Mouse (Mus musculus) neural tube, embryonic 13.5 days (tissue): ENCODE results near the gene Dand5. TPM values are rescaled to one million over a fixed set of nuclear protein-coding genes. Genes with fewer than 3 reads are reported as not detected.

Experiments
- ATAC-seq: fragments of 200-750 bp; cut with Nextera tagmentation; 2 replicates; pipeline ENCODE4 v1.8.0; 2017; ENCODE audit warnings: low read depth, mild to moderate bottlenecking, moderate TSS enrichment, moderate library complexity
- H3K27ac ChIP-seq: fragments of 300-500 bp; sonication (generic); replicated peaks from 2 replicates; pipeline ENCODE4 v1.5.1; 2015; ENCODE audit warnings: moderate library complexity, mild to moderate bottlenecking, inconsistent platforms
- H3K27me3 ChIP-seq: fragments of 300-500 bp; sonication (generic); 2 replicates; pipeline ENCODE4 v1.6.1; 2015; ENCODE audit warnings: mild to moderate bottlenecking, inconsistent platforms
- H3K36me3 ChIP-seq: fragments of 300-500 bp; sonication (generic); 2 replicates; pipeline ENCODE4 v1.6.1; 2015; ENCODE audit warnings: mild to moderate bottlenecking, inconsistent platforms
- H3K4me1 ChIP-seq: fragments of 300-500 bp; sonication (generic); replicated peaks from 2 replicates; pipeline ENCODE4 v1.6.1; 2015; ENCODE audit warnings: inconsistent platforms
- H3K4me2 ChIP-seq: fragments of 300-500 bp; sonication (generic); 2 replicates; pipeline ENCODE4 v1.6.1; 2015; ENCODE audit warnings: inconsistent platforms, mild to moderate bottlenecking, moderate library complexity
- H3K4me3 ChIP-seq: fragments of 300-500 bp; sonication (generic); 2 replicates; pipeline ENCODE4 v1.5.1; 2015; ENCODE audit warnings: mild to moderate bottlenecking, inconsistent platforms
- H3K9ac ChIP-seq: fragments of 300-500 bp; sonication (generic); 2 replicates; pipeline ENCODE4 v1.6.1; 2015; ENCODE audit warnings: moderate library complexity, mild to moderate bottlenecking, inconsistent platforms
- H3K9me3 ChIP-seq: fragments of 300-500 bp; sonication (generic); 2 replicates; pipeline ENCODE4 v1.6.1; 2016; ENCODE audit warnings: inconsistent platforms
- WGBS: fragments of 180-500 bp; shearing (Covaris S2); methylation state at CpG from one replicate; pipeline ENCODE4 v1.1.7; 2015; 5-methylcytosine and 5-hydroxymethylcytosine counted together
- microRNA-seq: library from miRNA; unstranded; fragments of <30 nt; microRNA quantifications from one replicate; pipeline ENCODE4, GENCODE M21; 2016
- polyA plus RNA-seq: library from polyadenylated mRNA; unstranded; fragments of >200 nt; fragmentation: Nextera tagmentation; extraction: Ambion mirVana; gene quantifications from 2 replicates; pipeline ENCODE4 v1.2.1, GENCODE M21; 2015

Dand5 gene
- polyA plus RNA-seq, 1 experiment from 2014 or later = 12.3 TPM

GRCm38 (mm10) chr8:84769324-84769723, 53.3 kb downstream of the Dand5 start:
- Histone ChIP-seq H3K27me3 (peaks cover 89% of the 10 kb centered on the region), H3K9ac (no peak overlapping the region), H3K4me3 (0 out of 2 replicates have a peak overlapping the region, but pooled peaks have one; percentile 0)

GRCm38 (mm10) chr8:84768343-84769095, 54.1 kb downstream of the Dand5 start:
- 85% methylated on average over 14 of the region's 14 CpGs for WGBS
- peaks cover 72% of the 10 kb centered on the region for H3K4me1 ChIP-seq
- H3K9me3 ChIP-seq = no peaks in the 10 kb centered on the region
- H3K4me3 ChIP-seq = no peak overlapping the region
- H3K4me2 ChIP-seq = 0 out of 2 replicates have a peak overlapping the region, but pooled peaks have one; percentile 55
- ATAC-seq = no peak
- H3K9ac ChIP-seq = no peak overlapping the region
- H3K27me3 ChIP-seq = peaks cover 96% of the 10 kb centered on the region
- H3K27ac ChIP-seq = no peak overlapping the region
- no peaks in the 10 kb centered on the region for H3K36me3 ChIP-seq

More at GRCm38 (mm10) chr8:84769324-84769723, 53.3 kb downstream of the Dand5 start:
- 80% methylated on average over 8 of the region's 8 CpGs for WGBS
- no peak for ATAC-seq
- Histone ChIP-seq H3K36me3 (no peaks in the 10 kb centered on the region), H3K4me1 (peaks cover 78% of the 10 kb centered on the region), H3K9me3 (no peaks in the 10 kb centered on the region), H3K27ac (no peak overlapping the region), H3K4me2 (peak overlapping the region; percentile 55)

GRCm38 (mm10) chr8:84767221-84767620, 55.4 kb downstream of the Dand5 start:
- Histone ChIP-seq H3K27me3 (peaks cover 98% of the 10 kb centered on the region), H3K4me3 (no peak overlapping the region), H3K4me1 (peaks cover 59% of the 10 kb centered on the region), H3K36me3 (no peaks in the 10 kb centered on the region), H3K9me3 (no peaks in the 10 kb centered on the region), H3K9ac (no peak overlapping the region; the same call in 1 of the 2 replicates), H3K27ac (no peak overlapping the region), H3K4me2 (no peak overlapping the region)
- ATAC-seq = no peak
- 83% methylated on average over 10 of the region's 10 CpGs for WGBS

GRCm38 (mm10) chr8:84766422-84766821, 56.2 kb downstream of the Dand5 start:
- peaks cover 53% of the 10 kb centered on the region for H3K4me1 ChIP-seq
- H3K27ac ChIP-seq = peak overlapping the region; percentile 57; the same call in 1 of the 2 replicates
- peak overlapping the region; percentile 28; the same call in 1 of the 2 replicates for H3K4me2 ChIP-seq
- no peaks in the 10 kb centered on the region for H3K36me3 ChIP-seq
- H3K9me3 ChIP-seq = no peaks in the 10 kb centered on the region
- H3K27me3 ChIP-seq = peaks cover 98% of the 10 kb centered on the region
- ATAC-seq = peak; percentile 7; the same call in 1 of the 2 replicates
- H3K4me3 ChIP-seq = no peak overlapping the region
- H3K9ac ChIP-seq = no peak overlapping the region
- WGBS = 44% methylated on average over 9 of the region's 9 CpGs

- no peaks in the 10 kb centered on the region for H3K9me3 ChIP-seq
- peak overlapping the region; percentile 57; the same call in 1 of the 2 replicates for H3K27ac ChIP-seq
- no peaks in the 10 kb centered on the region for H3K36me3 ChIP-seq
- H3K4me2 ChIP-seq = peak overlapping the region; percentile 28
- H3K4me3 ChIP-seq = no peak overlapping the region
- WGBS = 9% methylated on average over 10 of the region's 10 CpGs
- ATAC-seq = no peak
- peaks cover 53% of the 10 kb centered on the region for H3K4me1 ChIP-seq
- H3K9ac ChIP-seq = 0 out of 2 replicates have a peak overlapping the region, but pooled peaks have one; percentile 6
- H3K27me3 ChIP-seq = peaks cover 97% of the 10 kb centered on the region
Observed at GRCm38 (mm10) chr8:84765629-84766028, 57.0 kb downstream of the Dand5 start.

Small RNAs within 50 kb of the gene (microRNA-seq; reads per million reads assigned to microRNA genes)
- gene Mir7069 = 1.0 reads per million

Other genes with a start within 250 kb of the Dand5 start
- gene Ier2, start 160.0 kb downstream of the Dand5 start, polyA plus RNA-seq = 32.5 and 37.7 TPM in 2 replicates
- gene Trmt1, start 136.5 kb downstream of the Dand5 start, polyA plus RNA-seq = 53.6 and 55.5 TPM in 2 replicates
- 14.1 and 15.1 TPM in 2 replicates for gene Nacc1, start 135.0 kb downstream of the Dand5 start, polyA plus RNA-seq
- 2.8 and 3.6 TPM in 2 replicates for gene Lyl1, start 121.4 kb downstream of the Dand5 start, polyA plus RNA-seq
- gene G430095P16Rik, start 99.8 kb downstream of the Dand5 start, polyA plus RNA-seq = 1.4 and 2.2 TPM in 2 replicates
- gene Nfix, start 22.5 kb downstream of the Dand5 start, polyA plus RNA-seq = 28.7 and 34.4 TPM in 2 replicates
- gene Gadd45gip1, start 8.7 kb upstream of the Dand5 start, polyA plus RNA-seq = 35.1 and 39.8 TPM in 2 replicates
- 69.9 and 74.2 TPM in 2 replicates for gene Rad23a, start 17.8 kb upstream of the Dand5 start, polyA plus RNA-seq
- gene Calr, start 24.1 kb upstream of the Dand5 start, polyA plus RNA-seq = 766 and 971 TPM in 2 replicates
- 102 and 104 TPM in 2 replicates for gene Farsa, start 34.2 kb upstream of the Dand5 start, polyA plus RNA-seq
- gene Syce2, start 49.3 kb upstream of the Dand5 start, polyA plus RNA-seq = 16.4 and 16.6 TPM in 2 replicates
- gene Gcdh, start 71.1 kb upstream of the Dand5 start, polyA plus RNA-seq = 37.2 and 37.3 TPM in 2 replicates
- gene Klf1, start 79.1 kb upstream of the Dand5 start, polyA plus RNA-seq = 0.90 and 0.91 TPM in 2 replicates
- gene Dnase2a, start 85.7 kb upstream of the Dand5 start, polyA plus RNA-seq = 4.5 and 8.8 TPM in 2 replicates
- gene Mast1, start 114.5 kb upstream of the Dand5 start, polyA plus RNA-seq = 62.7 and 70.3 TPM in 2 replicates
- gene Rtbdn, start 124.2 kb upstream of the Dand5 start, polyA plus RNA-seq = 1.4 and 1.6 TPM in 2 replicates
- not detected in 2 replicates for gene Gm49661, start 146.6 kb upstream of the Dand5 start, polyA plus RNA-seq
- 1,236 and 1,369 TPM in 2 replicates for gene Prdx2, start 146.8 kb upstream of the Dand5 start, polyA plus RNA-seq
- 55.0 and 55.6 TPM in 2 replicates for gene Rnaseh2a, start 146.9 kb upstream of the Dand5 start, polyA plus RNA-seq
- gene Junb, start 155.9 kb upstream of the Dand5 start, polyA plus RNA-seq = 7.5 and 8.4 TPM in 2 replicates
- gene Hook2, start 167.8 kb upstream of the Dand5 start, polyA plus RNA-seq = 22.8 and 25.0 TPM in 2 replicates
- gene Best2, start 191.7 kb upstream of the Dand5 start, polyA plus RNA-seq = not detected in 2 replicates
- gene Asna1, start 202.5 kb upstream of the Dand5 start, polyA plus RNA-seq = 148 and 151 TPM in 2 replicates
- 147 and 170 TPM in 2 replicates for gene Trir, start 204.0 kb upstream of the Dand5 start, polyA plus RNA-seq
- gene Tnpo2, start 214.1 kb upstream of the Dand5 start, polyA plus RNA-seq = 49.0 and 52.7 TPM in 2 replicates
- 48.6 and 50.8 TPM in 2 replicates for gene Fbxw9, start 237.2 kb upstream of the Dand5 start, polyA plus RNA-seq
- gene Gm5741, start 245.2 kb upstream of the Dand5 start, polyA plus RNA-seq = 1.5 TPM in 1 of 2 replicates, not detected in the other
- gene Dhps, start 248.9 kb upstream of the Dand5 start, polyA plus RNA-seq = 86.9 and 109 TPM in 2 replicates